Mouse (Mus musculus) ovary, postnatal 10 days (tissue): ENCODE results near the gene 1700010B08Rik.
"Not testable (repeated sequence)": the region's sequence is repeated elsewhere in the genome, so short reads cannot be mapped to it uniquely, and the experiment has no call there.

Source experiments
- DNase-seq: peaks from one replicate; pipeline ENCODE4 v3.0.0; 2022; ENCODE audit warnings: low spot score

The 1700010B08Rik gene

GRCm38 (mm10) chr2:173719115-173719514 lies at the start of gene 1700010B08Rik:
TSS of gene 1700010B08Rik (plus strand) at chr2:173719415.
- DNase-seq: not testable (repeated sequence)

GRCm38 (mm10) chr2:173672328-173672896 lies 46.8 kb upstream of the 1700010B08Rik start:
- DNase-seq: no peak

GRCm38 (mm10) chr2:173673469-173673868 lies 45.7 kb upstream of the 1700010B08Rik start:
- DNase-seq: no peak

- no peak for DNase-seq
Measured at GRCm38 (mm10) chr2:173678593-173678992, 40.6 kb upstream of the 1700010B08Rik start.

- DNase-seq: no peak
Measured at GRCm38 (mm10) chr2:173679217-173679616, 40.0 kb upstream of the 1700010B08Rik start.

GRCm38 (mm10) chr2:173680153-173680552 lies 39.1 kb upstream of the 1700010B08Rik start:
- DNase-seq: no peak

- DNase-seq: no peak
Measured at GRCm38 (mm10) chr2:173682773-173683172, 36.4 kb upstream of the 1700010B08Rik start.

GRCm38 (mm10) chr2:173685781-173686361 lies 33.3 kb upstream of the 1700010B08Rik start:
- no peak for DNase-seq

GRCm38 (mm10) chr2:173687363-173687762 lies 31.9 kb upstream of the 1700010B08Rik start:
- no peak for DNase-seq

GRCm38 (mm10) chr2:173689835-173690234 lies 29.4 kb upstream of the 1700010B08Rik start:
- DNase-seq: no peak

- DNase-seq: no peak
Measured at GRCm38 (mm10) chr2:173691748-173692147, 27.5 kb upstream of the 1700010B08Rik start.

- no peak for DNase-seq
Measured at GRCm38 (mm10) chr2:173692693-173693092, 26.5 kb upstream of the 1700010B08Rik start.

- no peak for DNase-seq
Measured at GRCm38 (mm10) chr2:173698850-173699249, 20.4 kb upstream of the 1700010B08Rik start.

GRCm38 (mm10) chr2:173702096-173702866 lies 16.9 kb upstream of the 1700010B08Rik start:
- no peak for DNase-seq

- DNase-seq: no peak
Measured at GRCm38 (mm10) chr2:173702867-173703237, 16.4 kb upstream of the 1700010B08Rik start.

- DNase-seq: no peak
Measured at GRCm38 (mm10) chr2:173705827-173706551, 13.2 kb upstream of the 1700010B08Rik start.

- DNase-seq: not testable (repeated sequence)
Measured at GRCm38 (mm10) chr2:173707626-173708025, 11.6 kb upstream of the 1700010B08Rik start.

GRCm38 (mm10) chr2:173710193-173710592 lies 9.0 kb upstream of the 1700010B08Rik start:
- no peak for DNase-seq

GRCm38 (mm10) chr2:173712656-173713055 lies 6.6 kb upstream of the 1700010B08Rik start:
- no peak for DNase-seq

- no peak for DNase-seq
Measured at GRCm38 (mm10) chr2:173713241-173713640, 6.0 kb upstream of the 1700010B08Rik start.

GRCm38 (mm10) chr2:173714620-173715218 lies 4.5 kb upstream of the 1700010B08Rik start:
- no peak for DNase-seq

GRCm38 (mm10) chr2:173716966-173717365 lies 2.2 kb upstream of the 1700010B08Rik start:
- DNase-seq: no peak
